Mouse (Mus musculus) kidney, postnatal 14 days (tissue): ENCODE data around the gene Zfp426.

Experiments
- DNase-seq: peaks from one replicate; pipeline ENCODE4 v3.0.0; 2022; ENCODE audit warnings: mixed read lengths

Gene Zfp426

GRCm38 (mm10) chr9:20453647-20454046, 38.9 kb downstream of the Zfp426 start:
- DNase-seq, result no peak

GRCm38 (mm10) chr9:20451493-20451892, 41.1 kb downstream of the Zfp426 start:
- no peak for DNase-seq

GRCm38 (mm10) chr9:20443183-20443783, 49.3 kb downstream of the Zfp426 start:
- peak; percentile 7 for DNase-seq

GRCm38 (mm10) chr9:20430004-20430403, 62.5 kb downstream of the Zfp426 start:
- DNase-seq, result no peak
